Mouse (Mus musculus): ENCODE measurements around the gene Islr2.
"Not testable (repeated sequence)": the region's sequence is repeated elsewhere in the genome, so short reads cannot be mapped to it uniquely, and the experiment has no call there.

Gene Islr2

GRCm38 (mm10) chr9:58203516-58204447 is at the start of gene Islr2, which contains the start of gene Islr:
Gene Islr2 (minus strand): TSS chr9:58204319.
Gene Islr (minus strand): TSS chr9:58204306.
- DNase-seq (ENCODE audit: low spot score) = no peak

- not testable (repeated sequence) for DNase-seq (ENCODE audit: low spot score)
These were observed 49.6 kb upstream of the Islr2 start for GRCm38 (mm10) chr9:58253805-58254122.

- peak; percentile 89 for DNase-seq (ENCODE audit: low spot score)
These were observed 49.1 kb upstream of the Islr2 start, which contains the start of gene Stoml1 for GRCm38 (mm10) chr9:58253033-58253804. Gene Stoml1 (plus strand): TSS chr9:58253164.

GRCm38 (mm10) chr9:58250730-58251129 is 46.6 kb upstream of the Islr2 start:
- not testable (repeated sequence) for DNase-seq (ENCODE audit: low spot score)

GRCm38 (mm10) chr9:58250322-58250721 is 46.2 kb upstream of the Islr2 start:
- DNase-seq (ENCODE audit: low spot score) = no peak

GRCm38 (mm10) chr9:58249592-58250192 is 45.6 kb upstream of the Islr2 start, which contains the start of gene Pml:
Gene Pml (minus strand): TSS chr9:58249786.
- DNase-seq (ENCODE audit: low spot score) = peak; percentile 63

- peak; percentile 20 for DNase-seq (ENCODE audit: low spot score)
These were observed 44.8 kb upstream of the Islr2 start for GRCm38 (mm10) chr9:58248746-58249413.

GRCm38 (mm10) chr9:58247064-58247759 is 43.1 kb upstream of the Islr2 start:
- peak; percentile 78 for DNase-seq (ENCODE audit: low spot score)

GRCm38 (mm10) chr9:58246083-58246591 is 42.0 kb upstream of the Islr2 start:
- peak; percentile 25 for DNase-seq (ENCODE audit: low spot score)

- no peak for DNase-seq (ENCODE audit: low spot score)
These were observed 39.6 kb upstream of the Islr2 start for GRCm38 (mm10) chr9:58243696-58244095.

- DNase-seq (ENCODE audit: low spot score) = no peak
These were observed 38.6 kb upstream of the Islr2 start for GRCm38 (mm10) chr9:58242696-58243095.

- DNase-seq (ENCODE audit: low spot score) = no peak
These were observed 37.8 kb upstream of the Islr2 start for GRCm38 (mm10) chr9:58241780-58242485.

GRCm38 (mm10) chr9:58234502-58235015 is 30.4 kb upstream of the Islr2 start:
- no peak for DNase-seq (ENCODE audit: low spot score)

GRCm38 (mm10) chr9:58232374-58232773 is 28.3 kb upstream of the Islr2 start:
- no peak for DNase-seq (ENCODE audit: low spot score)

- no peak for DNase-seq (ENCODE audit: low spot score)
These were observed 27.6 kb upstream of the Islr2 start for GRCm38 (mm10) chr9:58231746-58232145.

GRCm38 (mm10) chr9:58228777-58229466 is 24.8 kb upstream of the Islr2 start:
- no peak for DNase-seq (ENCODE audit: low spot score)

- no peak for DNase-seq (ENCODE audit: low spot score)
These were observed 22.1 kb upstream of the Islr2 start for GRCm38 (mm10) chr9:58225915-58226913.

- DNase-seq (ENCODE audit: low spot score) = no peak
These were observed 20.2 kb upstream of the Islr2 start for GRCm38 (mm10) chr9:58224356-58224755.

All from spleen, adult 12 weeks (tissue).